Mouse (Mus musculus): ENCODE measurements at regions not wholly inside any gene's neighbourhood (a gene's known extent, or its start where the extent isn't known, plus 50 kb on each side); places are given as distances from the start of the nearest gene placed in this dataset.

GRCm38 (mm10) chr4:34157818-34158511 is 108.0 kb upstream of the Spaca1 start:
- ATAC-seq (ENCODE audit: low read depth), result no peak
- no peak overlapping the region for H3K4me3 ChIP-seq (ENCODE audit: low read length)
- no peak overlapping the region for H3K27ac ChIP-seq (ENCODE audit: low read length)
- no peak overlapping the region for H3K9ac ChIP-seq (ENCODE audit: low read length)
- H3K4me2 ChIP-seq (ENCODE audit: low read depth, low read length), result no peak overlapping the region
- no peaks in the 10 kb centered on the region for H3K36me3 ChIP-seq (ENCODE audit: control insufficient read depth, insufficient read depth, low read length)
- WGBS, result 63% methylated on average over 6 of the region's 6 CpGs
- H3K27me3 ChIP-seq (ENCODE audit: control insufficient read depth, insufficient read depth, low read depth, low read length), result no peaks in the 10 kb centered on the region
- H3K4me1 ChIP-seq (replicated peaks; ENCODE audit: control insufficient read depth, insufficient read depth, low read length), result no peaks in the 10 kb centered on the region
- H3K9me3 ChIP-seq (ENCODE audit: control insufficient read depth, low read length), result no peaks in the 10 kb centered on the region

- no peaks in the 10 kb centered on the region for H3K4me1 ChIP-seq (replicated peaks; ENCODE audit: control insufficient read depth, insufficient read depth, low read length)
- no peak overlapping the region for H3K9ac ChIP-seq (ENCODE audit: low read length)
- WGBS, result 81% methylated on average over 4 of the region's 4 CpGs
- ATAC-seq (ENCODE audit: low read depth), result no peak
- H3K36me3 ChIP-seq (ENCODE audit: control insufficient read depth, insufficient read depth, low read length), result no peaks in the 10 kb centered on the region
- H3K27me3 ChIP-seq (ENCODE audit: control insufficient read depth, insufficient read depth, low read depth, low read length), result no peaks in the 10 kb centered on the region
- no peak overlapping the region for H3K4me2 ChIP-seq (ENCODE audit: low read depth, low read length)
- no peak overlapping the region for H3K27ac ChIP-seq (ENCODE audit: low read length)
- no peak overlapping the region for H3K4me3 ChIP-seq (ENCODE audit: low read length)
- no peaks in the 10 kb centered on the region for H3K9me3 ChIP-seq (ENCODE audit: control insufficient read depth, low read length)
Observed at GRCm38 (mm10) chr4:34171265-34171862, 121.4 kb upstream of the Spaca1 start.

GRCm38 (mm10) chr4:34172000-34172399 is 122.0 kb upstream of the Spaca1 start:
- 76% methylated on average over 3 of the region's 3 CpGs for WGBS
- H3K36me3 ChIP-seq (ENCODE audit: control insufficient read depth, insufficient read depth, low read length), result no peaks in the 10 kb centered on the region
- no peak for ATAC-seq (ENCODE audit: low read depth)
- no peak overlapping the region for H3K27ac ChIP-seq (ENCODE audit: low read length)
- no peak overlapping the region for H3K9ac ChIP-seq (ENCODE audit: low read length)
- H3K27me3 ChIP-seq (ENCODE audit: control insufficient read depth, insufficient read depth, low read depth, low read length), result no peaks in the 10 kb centered on the region
- no peak overlapping the region for H3K4me2 ChIP-seq (ENCODE audit: low read depth, low read length)
- H3K4me1 ChIP-seq (replicated peaks; ENCODE audit: control insufficient read depth, insufficient read depth, low read length), result no peaks in the 10 kb centered on the region
- H3K4me3 ChIP-seq (ENCODE audit: low read length), result no peak overlapping the region
- H3K9me3 ChIP-seq (ENCODE audit: control insufficient read depth, low read length), result no peaks in the 10 kb centered on the region

DNA sequence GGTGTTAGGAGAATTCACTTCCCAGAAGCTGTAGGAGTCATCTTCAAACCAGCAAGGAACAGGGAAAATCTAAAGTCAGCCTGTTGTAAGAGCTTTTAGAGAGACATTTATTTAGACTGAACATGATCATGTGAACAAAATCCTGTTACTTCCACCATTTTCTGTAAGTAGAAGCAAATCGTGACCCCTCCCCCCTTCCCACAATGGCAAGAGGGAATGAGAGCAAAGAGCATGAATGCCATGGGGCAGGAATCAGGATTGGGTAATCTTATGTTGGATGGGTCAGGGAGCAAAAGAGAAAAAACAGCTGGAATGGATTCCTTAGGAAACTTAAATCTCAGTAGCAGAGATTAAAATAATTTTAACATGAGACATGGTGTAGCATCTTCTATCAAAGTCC is 127.4 kb upstream of the Spaca1 start:
- H3K9me3 ChIP-seq (ENCODE audit: control insufficient read depth, low read length), result no peaks in the 10 kb centered on the region
- no peak for ATAC-seq (ENCODE audit: low read depth)
- no peak overlapping the region for H3K9ac ChIP-seq (ENCODE audit: low read length)
- H3K4me2 ChIP-seq (ENCODE audit: low read depth, low read length), result no peak overlapping the region
- no peaks in the 10 kb centered on the region for H3K27me3 ChIP-seq (ENCODE audit: control insufficient read depth, insufficient read depth, low read depth, low read length)
- no peaks in the 10 kb centered on the region for H3K36me3 ChIP-seq (ENCODE audit: control insufficient read depth, insufficient read depth, low read length)
- WGBS, result 82% methylated on average over 1 of the region's 1 CpGs
- no peaks in the 10 kb centered on the region for H3K4me1 ChIP-seq (replicated peaks; ENCODE audit: control insufficient read depth, insufficient read depth, low read length)
- H3K27ac ChIP-seq (ENCODE audit: low read length), result no peak overlapping the region
- H3K4me3 ChIP-seq (ENCODE audit: low read length), result no peak overlapping the region

DNA sequence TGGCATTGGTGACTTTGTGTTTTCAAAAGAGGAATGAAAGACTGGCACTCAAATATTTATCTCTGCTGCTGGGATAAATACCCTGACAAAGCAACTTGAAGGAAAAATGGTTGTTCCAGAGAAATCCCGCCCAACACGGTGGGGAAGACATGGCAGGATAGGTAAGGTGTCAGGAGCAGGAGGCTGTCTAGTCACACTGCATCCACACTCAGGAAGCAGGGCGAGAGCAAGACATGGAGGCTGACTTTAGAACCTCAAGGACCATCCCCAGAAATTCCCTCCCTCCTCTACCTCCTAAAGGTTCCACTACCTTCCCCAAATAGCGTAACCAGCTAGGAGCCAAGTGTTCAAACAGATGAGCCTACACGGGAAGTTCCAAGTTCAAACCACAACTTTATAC is 136.5 kb upstream of the Spaca1 start:
- Histone ChIP-seq H3K4me2 (ENCODE audit: low read depth, low read length) (no peak overlapping the region), H3K9ac (ENCODE audit: low read length) (no peak overlapping the region), H3K36me3 (ENCODE audit: control insufficient read depth, insufficient read depth, low read length) (no peaks in the 10 kb centered on the region), H3K9me3 (ENCODE audit: control insufficient read depth, low read length) (no peaks in the 10 kb centered on the region), H3K27me3 (ENCODE audit: control insufficient read depth, insufficient read depth, low read depth, low read length) (no peaks in the 10 kb centered on the region), H3K4me1 (replicated peaks; ENCODE audit: control insufficient read depth, insufficient read depth, low read length) (no peaks in the 10 kb centered on the region), H3K27ac (ENCODE audit: low read length) (no peak overlapping the region), H3K4me3 (ENCODE audit: low read length) (no peak overlapping the region)
- WGBS, result 90% methylated on average over 5 of the region's 5 CpGs
- ATAC-seq (ENCODE audit: low read depth), result no peak

DNA sequence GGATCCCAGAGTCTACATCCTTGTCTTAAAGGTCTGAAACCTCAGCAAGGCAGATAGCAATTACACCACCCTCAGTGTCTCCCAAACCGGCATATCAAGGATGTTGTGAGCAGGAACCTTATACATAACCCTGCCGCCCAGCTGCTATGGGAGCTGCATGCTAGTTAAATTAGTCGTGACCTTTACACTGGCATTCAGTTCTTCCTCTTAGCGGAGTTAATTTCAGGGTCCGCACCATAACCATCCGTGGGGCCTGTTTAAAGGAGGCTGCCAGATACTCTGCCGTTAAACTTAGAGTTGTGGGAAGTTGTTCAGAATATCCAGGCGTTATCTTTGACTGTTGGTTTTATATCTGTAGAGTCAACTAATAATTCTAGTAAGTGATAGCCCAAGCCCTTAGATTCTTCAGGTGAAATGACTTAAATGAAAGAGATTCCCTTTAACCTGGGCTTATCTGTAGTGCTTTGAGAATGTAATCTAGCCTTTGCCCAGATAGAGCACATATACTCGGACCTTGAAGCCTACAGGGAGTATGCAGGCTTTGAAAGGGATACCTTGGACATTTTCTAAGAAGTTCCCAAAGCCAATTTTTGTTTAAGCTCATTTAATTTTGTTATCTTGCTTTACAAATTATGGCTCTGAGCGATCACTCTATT is 153.3 kb upstream of the Spaca1 start:
- H3K4me1 ChIP-seq (replicated peaks; ENCODE audit: control insufficient read depth, insufficient read depth, low read length), result no peaks in the 10 kb centered on the region
- no peak for ATAC-seq (ENCODE audit: low read depth)
- H3K9ac ChIP-seq (ENCODE audit: low read length), result no peak overlapping the region
- H3K9me3 ChIP-seq (ENCODE audit: control insufficient read depth, low read length), result no peaks in the 10 kb centered on the region
- WGBS, result 83% methylated on average over 10 of the region's 10 CpGs
- H3K27me3 ChIP-seq (ENCODE audit: control insufficient read depth, insufficient read depth, low read depth, low read length), result no peaks in the 10 kb centered on the region
- H3K4me3 ChIP-seq (ENCODE audit: low read length), result no peak overlapping the region
- H3K36me3 ChIP-seq (ENCODE audit: control insufficient read depth, insufficient read depth, low read length), result no peaks in the 10 kb centered on the region
- H3K27ac ChIP-seq (ENCODE audit: low read length), result no peak overlapping the region
- H3K4me2 ChIP-seq (ENCODE audit: low read depth, low read length), result no peak overlapping the region

DNA sequence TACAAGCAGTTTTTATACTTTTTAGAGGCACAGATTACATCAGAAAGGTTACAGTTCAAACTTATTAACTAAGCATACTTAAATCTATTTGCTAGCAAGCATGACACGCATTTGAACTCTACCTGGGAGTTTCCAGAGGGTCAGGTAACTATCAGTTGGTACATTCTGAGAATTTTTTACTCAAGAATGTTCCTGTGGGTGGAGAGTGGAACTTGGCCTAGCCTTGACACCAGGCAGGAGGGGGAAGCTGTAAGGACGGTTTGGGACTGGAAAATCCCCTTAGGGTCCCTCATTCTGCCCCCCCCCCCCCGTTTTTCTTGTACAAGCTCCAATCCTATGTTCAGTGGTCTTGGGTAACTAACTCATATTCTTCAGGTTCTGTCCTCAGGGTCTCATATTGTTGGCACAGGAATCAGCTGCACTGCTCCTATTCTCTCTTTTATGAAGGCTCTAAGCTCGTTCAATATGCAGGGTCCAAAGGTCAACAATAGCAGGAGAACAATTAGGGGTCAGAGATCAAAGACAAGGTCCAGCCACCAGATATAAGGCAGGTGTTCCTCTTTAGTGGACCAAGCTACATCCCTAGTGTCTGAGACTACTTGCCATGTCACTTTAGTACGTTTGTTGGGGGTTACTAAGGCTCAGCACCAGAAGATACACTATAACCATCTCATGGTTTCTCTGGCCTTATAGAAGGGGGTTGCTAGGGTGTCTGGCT is 159.3 kb upstream of the Spaca1 start:
- no peak overlapping the region for H3K27ac ChIP-seq (ENCODE audit: low read length)
- no peaks in the 10 kb centered on the region for H3K36me3 ChIP-seq (ENCODE audit: control insufficient read depth, insufficient read depth, low read length)
- no peak overlapping the region for H3K4me2 ChIP-seq (ENCODE audit: low read depth, low read length)
- no peak for ATAC-seq (ENCODE audit: low read depth)
- no peak overlapping the region for H3K4me3 ChIP-seq (ENCODE audit: low read length)
- WGBS, result 54% methylated on average over 5 of the region's 5 CpGs
- H3K27me3 ChIP-seq (ENCODE audit: control insufficient read depth, insufficient read depth, low read depth, low read length), result no peaks in the 10 kb centered on the region
- no peaks in the 10 kb centered on the region for H3K4me1 ChIP-seq (replicated peaks; ENCODE audit: control insufficient read depth, insufficient read depth, low read length)
- no peaks in the 10 kb centered on the region for H3K9me3 ChIP-seq (ENCODE audit: control insufficient read depth, low read length)
- H3K9ac ChIP-seq (ENCODE audit: low read length), result no peak overlapping the region

DNA sequence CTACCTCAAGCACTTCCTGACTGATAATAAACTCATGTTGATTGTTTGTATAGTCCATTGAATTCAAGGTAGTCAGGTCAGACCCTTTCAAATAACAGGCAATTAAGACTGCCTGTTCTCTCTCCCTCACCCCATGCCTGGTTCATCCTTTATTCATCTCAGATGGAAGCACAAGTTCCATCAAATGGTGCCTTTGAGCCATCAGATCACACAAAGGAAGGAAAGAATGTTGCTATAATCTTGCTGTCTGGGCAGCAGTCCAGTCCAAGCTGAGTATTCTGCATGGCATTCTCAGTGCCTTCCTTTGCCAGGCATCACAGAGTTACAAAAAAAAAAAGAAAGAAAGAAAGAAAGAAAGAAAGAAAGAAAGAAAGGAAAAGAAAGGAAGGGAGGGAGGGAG is 163.7 kb upstream of the Spaca1 start:
- ATAC-seq (ENCODE audit: low read depth), result no peak
- H3K4me2 ChIP-seq (ENCODE audit: low read depth, low read length), result no peak overlapping the region
- H3K9ac ChIP-seq (ENCODE audit: low read length), result no peak overlapping the region
- H3K9me3 ChIP-seq (ENCODE audit: control insufficient read depth, low read length), result no peaks in the 10 kb centered on the region
- H3K36me3 ChIP-seq (ENCODE audit: control insufficient read depth, insufficient read depth, low read length), result no peaks in the 10 kb centered on the region
- H3K4me1 ChIP-seq (replicated peaks; ENCODE audit: control insufficient read depth, insufficient read depth, low read length), result no peaks in the 10 kb centered on the region
- no peak overlapping the region for H3K27ac ChIP-seq (ENCODE audit: low read length)
- no peaks in the 10 kb centered on the region for H3K27me3 ChIP-seq (ENCODE audit: control insufficient read depth, insufficient read depth, low read depth, low read length)
- no peak overlapping the region for H3K4me3 ChIP-seq (ENCODE audit: low read length)

GRCm38 (mm10) chr4:34214346-34214745 is 164.4 kb upstream of the Spaca1 start:
- H3K36me3 ChIP-seq (ENCODE audit: control insufficient read depth, insufficient read depth, low read length), result no peaks in the 10 kb centered on the region
- H3K9me3 ChIP-seq (ENCODE audit: control insufficient read depth, low read length), result no peaks in the 10 kb centered on the region
- no peaks in the 10 kb centered on the region for H3K27me3 ChIP-seq (ENCODE audit: control insufficient read depth, insufficient read depth, low read depth, low read length)
- no peak overlapping the region for H3K27ac ChIP-seq (ENCODE audit: low read length)
- 45% methylated on average over 11 of the region's 11 CpGs for WGBS
- no peak overlapping the region for H3K9ac ChIP-seq (ENCODE audit: low read length)
- ATAC-seq (ENCODE audit: low read depth), result no peak
- no peak overlapping the region for H3K4me2 ChIP-seq (ENCODE audit: low read depth, low read length)
- no peak overlapping the region for H3K4me3 ChIP-seq (ENCODE audit: low read length)
- H3K4me1 ChIP-seq (replicated peaks; ENCODE audit: control insufficient read depth, insufficient read depth, low read length), result no peaks in the 10 kb centered on the region
